Mouse (Mus musculus) natural killer cell, adult 2 months (primary cell): Measurements from ENCODE around the gene Ninj1.

Experiments
- DNase-seq, 2 experiments: peaks; one replicate each; pipeline ENCODE4 v3.0.0; 2022; ENCODE audit warnings: low spot score in 2 of 2

Gene Ninj1

GRCm38 (mm10) chr13:49225633-49226032 is 38.3 kb downstream of the Ninj1 start:
- no peak for DNase-seq

- no peak for DNase-seq
Measured at GRCm38 (mm10) chr13:49233792-49234572, 46.7 kb downstream of the Ninj1 start.

GRCm38 (mm10) chr13:49234711-49235110 is 47.4 kb downstream of the Ninj1 start:
- DNase-seq: no peak

GRCm38 (mm10) chr13:49237617-49238016 is 50.3 kb downstream of the Ninj1 start:
- no peak for DNase-seq

GRCm38 (mm10) chr13:49238737-49239136 is 51.5 kb downstream of the Ninj1 start:
- no peak for DNase-seq

GRCm38 (mm10) chr13:49242321-49243065 is 55.2 kb downstream of the Ninj1 start:
- DNase-seq: peak; percentile 88 to 91

GRCm38 (mm10) chr13:49243492-49243891 is 56.2 kb downstream of the Ninj1 start:
- no peak for DNase-seq

GRCm38 (mm10) chr13:49245251-49245650 is 58.0 kb downstream of the Ninj1 start:
- DNase-seq: no peak
